Mouse (Mus musculus): ENCODE data around the gene Sec14l2.
A peak's percentile ranks its signal among the peaks of the same experiment; 100 is the strongest.

Gene Sec14l2

DNA sequence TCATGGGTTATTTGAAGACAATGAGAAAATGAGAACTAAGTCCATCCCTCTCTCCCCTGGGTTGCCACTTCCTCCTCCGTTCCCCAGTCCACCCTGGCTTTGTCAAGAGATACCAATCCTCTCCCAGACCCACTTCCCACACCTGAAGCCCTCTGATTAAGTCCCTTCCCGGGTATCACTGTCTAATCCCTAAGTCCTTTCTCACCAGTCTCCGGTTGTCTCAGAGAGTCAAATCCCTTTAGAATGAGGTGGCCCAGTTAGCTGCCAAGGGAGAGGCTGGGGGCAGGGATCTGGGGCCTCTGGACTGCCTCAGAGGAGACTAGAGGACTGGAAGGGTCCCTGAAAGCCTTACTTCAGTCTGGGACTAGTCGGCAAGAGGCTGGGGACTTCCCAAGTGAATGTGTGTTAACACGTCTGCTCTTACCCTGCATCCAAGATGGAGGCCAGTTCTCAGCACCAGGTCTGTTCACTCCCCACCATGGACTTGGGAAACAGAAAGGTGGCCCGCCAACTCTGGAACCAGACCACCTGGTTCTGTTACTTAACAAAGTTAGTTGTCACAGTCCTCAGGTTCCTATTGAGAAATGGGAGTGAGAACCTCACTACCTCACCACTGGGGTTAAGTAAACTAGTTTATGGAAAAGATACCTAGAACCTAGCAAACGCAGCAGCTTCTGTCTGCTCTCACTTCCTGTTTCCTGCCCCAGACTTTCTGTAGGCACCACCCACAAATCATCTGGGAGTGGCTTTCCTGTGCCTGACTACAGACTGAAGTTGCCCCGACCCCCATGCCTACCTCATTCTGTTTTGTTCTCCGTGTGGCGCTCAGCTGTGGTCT is at the start of gene Sec14l2:
Gene Sec14l2, minus strand, starts transcription at position 674 of the 838 bp plus-strand sequence.
- peak in 1 of 2 experiments; percentile 48 for DNase-seq

DNA sequence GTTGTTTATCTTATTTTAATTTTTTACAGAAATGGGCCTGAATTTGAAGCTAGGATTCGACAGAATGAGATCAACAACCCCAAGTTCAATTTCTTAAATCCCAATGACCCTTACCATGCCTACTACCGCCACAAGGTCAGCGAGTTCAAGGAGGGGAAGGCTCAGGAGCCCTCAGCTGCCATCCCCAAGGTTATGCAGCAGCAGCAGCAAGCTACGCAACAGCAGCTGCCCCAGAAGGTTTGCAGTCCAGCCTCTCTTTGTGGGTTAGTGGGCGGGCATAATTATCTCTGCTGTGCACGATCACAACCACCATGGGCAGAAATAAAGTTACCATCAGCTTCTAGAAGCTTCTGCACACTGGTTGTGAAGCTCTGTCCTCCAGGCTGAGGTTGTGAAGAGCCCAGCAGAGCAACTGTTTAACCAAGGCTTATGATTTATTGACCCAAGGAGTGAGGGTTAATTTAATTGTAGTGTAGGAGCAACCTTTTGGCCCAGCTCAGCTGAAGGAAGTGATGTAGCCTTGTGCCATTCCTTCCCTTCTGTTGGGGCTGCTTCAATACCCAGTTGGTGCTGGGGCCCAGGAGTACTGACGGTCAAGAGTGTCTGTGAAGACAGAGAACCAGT is 43.4 kb upstream of the Sec14l2 start:
- DNase-seq: no peak

- DNase-seq: no peak
Measured at GRCm38 (mm10) chr11:4164701-4165100, 41.5 kb upstream of the Sec14l2 start.

- DNase-seq: no peak
Measured at GRCm38 (mm10) chr11:4160758-4161480, 37.7 kb upstream of the Sec14l2 start.

- peak; percentile 95 for DNase-seq
Measured at GRCm38 (mm10) chr11:4159808-4160708, 36.8 kb upstream of the Sec14l2 start, which contains the start of the genes Ccdc157 and Sf3a1. Gene Ccdc157, minus strand, starts transcription at chr11:4160293. Gene Sf3a1, plus strand, starts transcription at chr11:4160350.

DNA sequence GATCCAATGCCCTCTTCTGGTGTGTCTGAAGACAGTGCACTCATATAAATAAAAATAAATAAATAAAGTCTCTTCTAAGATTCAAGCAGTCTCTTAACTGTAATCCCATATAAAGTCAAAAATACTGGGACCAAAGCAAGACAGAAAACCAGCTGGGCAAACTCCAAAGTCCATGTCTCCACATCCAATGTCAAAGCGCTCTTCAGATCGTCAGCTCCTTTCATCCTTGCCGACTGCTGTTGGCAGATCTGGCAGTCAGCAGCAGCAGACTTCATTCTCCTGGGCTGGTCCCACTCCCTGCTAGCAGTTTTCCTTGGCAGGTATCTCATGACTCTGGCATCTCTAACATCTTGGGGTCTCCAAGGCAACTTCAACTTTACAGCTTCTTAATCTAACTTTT is 35.5 kb upstream of the Sec14l2 start:
- DNase-seq: no peak

- DNase-seq: no peak
Measured at GRCm38 (mm10) chr11:4155641-4156040, 32.4 kb upstream of the Sec14l2 start.

- DNase-seq: no peak
Measured at GRCm38 (mm10) chr11:4153694-4154093, 30.5 kb upstream of the Sec14l2 start.

GRCm38 (mm10) chr11:4149886-4150285 is 26.7 kb upstream of the Sec14l2 start:
- no peak for DNase-seq

- DNase-seq: no peak
Measured at GRCm38 (mm10) chr11:4148536-4149156, 25.4 kb upstream of the Sec14l2 start.

- DNase-seq: peak in 1 of 2 experiments; percentile 17
Measured at GRCm38 (mm10) chr11:4148120-4148519, 24.9 kb upstream of the Sec14l2 start.

DNA sequence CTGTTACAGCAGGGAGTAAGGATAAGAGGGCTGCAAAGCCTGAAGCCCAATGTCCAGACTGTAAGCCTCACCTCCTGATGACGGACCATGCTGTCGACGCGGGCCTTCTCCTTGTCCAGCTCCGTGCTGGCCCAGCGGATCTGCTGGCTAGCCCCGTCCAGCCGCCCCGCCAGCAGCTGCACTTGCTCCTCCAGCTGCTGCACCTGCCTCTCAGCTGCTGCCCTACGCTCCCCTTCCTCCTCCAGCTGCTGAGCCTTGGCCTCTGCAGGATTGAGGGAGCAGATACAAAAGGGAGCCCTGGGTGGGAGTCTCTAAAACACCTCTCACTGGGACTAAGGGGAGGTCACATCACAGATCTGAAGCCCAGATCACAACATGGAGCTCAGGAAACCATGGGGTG is 23.9 kb upstream of the Sec14l2 start:
- no peak for DNase-seq

DNA sequence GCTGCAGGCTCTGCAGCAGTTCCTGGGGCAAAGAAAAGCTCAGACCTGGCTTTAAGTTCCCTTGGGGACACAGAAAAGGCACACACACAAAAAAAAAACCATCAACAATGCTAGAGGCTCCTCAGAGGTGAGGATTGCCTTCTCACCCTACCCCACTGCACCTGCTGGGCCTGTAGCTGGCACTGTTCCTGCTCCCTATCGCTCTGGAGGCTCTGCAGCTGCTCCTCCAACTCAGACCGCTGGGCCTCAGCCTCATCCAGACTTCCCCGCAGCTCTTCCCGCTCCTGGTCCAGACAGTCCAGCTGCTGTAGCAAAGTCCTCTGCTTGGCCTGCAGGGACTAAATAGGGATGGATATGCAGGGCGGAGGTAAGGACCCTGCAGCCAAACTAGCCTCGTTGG is 23.2 kb upstream of the Sec14l2 start:
- DNase-seq: no peak

DNA sequence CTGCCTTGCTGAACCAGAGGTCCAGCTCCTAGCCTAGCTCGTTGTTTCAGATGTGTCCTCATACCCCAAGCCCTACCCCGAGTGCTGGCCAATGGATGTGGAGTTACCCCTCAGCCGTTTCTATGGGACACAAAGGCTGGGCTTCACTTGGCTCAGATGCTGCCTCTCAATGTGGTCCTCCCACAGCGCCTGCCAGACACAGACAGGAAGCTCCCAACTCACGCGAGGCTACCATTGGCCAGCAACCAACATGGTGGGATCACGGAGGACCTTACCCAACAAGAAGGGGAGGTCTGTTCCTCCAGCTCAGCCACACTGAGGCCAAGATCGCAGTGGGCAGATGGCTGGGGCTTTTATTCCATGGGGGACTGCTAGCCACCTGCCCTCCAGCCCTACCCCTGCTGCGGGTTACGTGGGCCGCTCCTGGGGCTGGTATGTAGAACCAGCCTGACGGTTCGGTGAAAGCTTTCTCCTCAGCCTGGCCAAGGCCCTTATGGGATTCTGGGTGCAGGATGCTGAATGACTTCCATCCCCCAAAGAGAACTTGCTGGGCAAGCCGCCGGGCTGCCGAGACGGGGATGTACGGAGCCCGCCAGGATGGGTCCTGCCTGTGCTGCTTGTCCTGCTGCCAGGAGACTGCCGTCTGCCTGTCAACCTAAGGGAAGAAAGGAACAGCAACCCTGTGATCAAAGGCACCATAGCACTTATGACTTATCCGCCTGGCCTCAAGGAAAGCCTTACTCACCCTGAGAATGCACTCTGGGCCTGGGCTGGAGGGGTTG is 20.3 kb upstream of the Sec14l2 start:
- DNase-seq: no peak

DNA sequence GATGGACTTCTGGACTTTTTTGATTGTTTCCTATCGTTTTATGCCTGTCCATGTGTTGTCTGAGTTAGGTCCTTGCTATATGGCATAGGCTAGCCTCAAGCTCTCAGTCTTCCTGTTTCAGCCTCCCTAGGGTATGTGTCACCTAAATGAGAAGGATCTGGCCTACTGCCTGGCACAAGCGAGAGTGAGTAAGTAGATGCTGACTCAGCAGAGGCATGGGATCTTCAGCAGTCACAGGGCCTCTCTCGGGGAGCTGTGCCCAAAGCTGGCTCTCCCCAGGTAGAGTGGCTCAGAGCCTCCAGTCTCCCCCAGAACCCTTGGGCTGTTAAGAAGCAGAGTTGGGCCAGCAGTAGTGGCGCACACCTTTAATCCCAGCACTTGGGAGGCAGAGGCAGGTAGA is 19.1 kb upstream of the Sec14l2 start:
- no peak for DNase-seq

- no peak for DNase-seq
Measured at GRCm38 (mm10) chr11:4141505-4141904, 18.3 kb upstream of the Sec14l2 start.

DNA sequence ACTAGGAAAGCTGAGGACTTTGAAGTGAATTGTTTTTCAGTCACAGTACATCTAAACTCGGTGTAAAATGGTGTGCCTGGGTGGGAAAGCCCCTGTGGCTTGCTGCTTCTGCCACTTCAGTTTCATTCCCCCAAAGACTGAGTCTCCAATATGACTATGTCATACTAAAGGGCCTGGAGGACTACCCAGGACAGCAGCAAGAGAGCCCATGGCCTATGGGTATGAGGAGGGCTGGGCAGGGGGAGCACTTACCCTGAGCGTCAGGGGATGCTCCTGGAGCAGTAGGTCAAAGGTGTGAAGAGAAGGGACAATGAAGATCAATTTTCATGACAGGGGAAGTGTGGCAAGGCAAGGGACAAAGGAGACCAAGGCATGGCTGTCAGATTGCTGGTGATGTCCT is 15.7 kb upstream of the Sec14l2 start:
- no peak for DNase-seq

- peak; percentile 89 to 91 for DNase-seq
Measured at GRCm38 (mm10) chr11:4134986-4135935, 12.0 kb upstream of the Sec14l2 start, which contains the start of gene Rnf215. Gene Rnf215, plus strand, starts transcription at chr11:4135202.

GRCm38 (mm10) chr11:4134400-4134799 is 11.2 kb upstream of the Sec14l2 start:
- no peak for DNase-seq

- no peak for DNase-seq
Measured at GRCm38 (mm10) chr11:4133450-4133849, 10.2 kb upstream of the Sec14l2 start.
